Mouse (Mus musculus): ENCODE results near the gene Aig1.

The Aig1 gene

GRCm38 (mm10) chr10:13702043-13702442 lies 166.7 kb downstream of the Aig1 start:
- DNase-seq (ENCODE audit: low spot score in 2 of 2): no peak

- DNase-seq (ENCODE audit: low spot score in 2 of 2): peak in 1 of 2 experiments; percentile 12
Observed at GRCm38 (mm10) chr10:13696326-13696725, 172.5 kb downstream of the Aig1 start.

DNA sequence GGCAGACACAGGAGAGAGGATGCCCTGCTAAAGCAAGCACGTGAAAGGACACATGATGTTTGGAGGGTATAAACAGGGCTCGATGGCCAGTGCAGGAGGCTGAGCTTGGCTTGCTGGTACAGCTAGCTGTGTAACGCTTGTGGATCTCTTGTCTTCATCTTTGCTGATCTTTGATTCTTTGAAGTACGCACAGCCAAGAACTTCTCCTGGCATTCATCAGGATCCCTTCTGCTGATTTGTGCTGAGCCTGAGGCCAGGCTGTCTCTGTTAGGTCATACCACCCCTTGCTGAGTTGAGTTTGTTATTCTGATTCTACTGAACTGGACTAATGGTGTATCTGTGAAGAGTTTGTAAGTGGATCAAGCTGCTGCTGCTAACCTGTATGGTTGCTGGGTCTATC lies 175.5 kb downstream of the Aig1 start:
- DNase-seq (ENCODE audit: low spot score in 2 of 2): no peak

DNA sequence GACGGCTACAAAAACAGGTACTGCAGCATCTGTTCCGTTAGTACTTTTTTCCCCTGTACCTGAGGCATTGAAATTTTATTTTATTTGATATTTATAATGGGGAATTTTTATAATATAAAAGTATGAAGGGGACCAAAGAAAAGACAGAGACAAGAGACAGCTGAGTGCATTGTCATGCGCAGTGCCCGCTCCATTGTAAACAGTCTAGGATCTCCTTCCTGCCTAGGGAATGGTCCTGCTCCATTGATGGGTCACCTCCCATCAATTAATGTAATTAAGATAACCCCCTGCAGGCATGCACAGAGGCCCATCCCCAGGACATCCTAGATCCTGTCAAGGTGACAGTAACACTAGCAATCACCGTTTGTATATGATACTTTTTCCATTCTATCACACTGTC lies 178.0 kb downstream of the Aig1 start:
- no peak for DNase-seq (ENCODE audit: low spot score in 2 of 2)

DNA sequence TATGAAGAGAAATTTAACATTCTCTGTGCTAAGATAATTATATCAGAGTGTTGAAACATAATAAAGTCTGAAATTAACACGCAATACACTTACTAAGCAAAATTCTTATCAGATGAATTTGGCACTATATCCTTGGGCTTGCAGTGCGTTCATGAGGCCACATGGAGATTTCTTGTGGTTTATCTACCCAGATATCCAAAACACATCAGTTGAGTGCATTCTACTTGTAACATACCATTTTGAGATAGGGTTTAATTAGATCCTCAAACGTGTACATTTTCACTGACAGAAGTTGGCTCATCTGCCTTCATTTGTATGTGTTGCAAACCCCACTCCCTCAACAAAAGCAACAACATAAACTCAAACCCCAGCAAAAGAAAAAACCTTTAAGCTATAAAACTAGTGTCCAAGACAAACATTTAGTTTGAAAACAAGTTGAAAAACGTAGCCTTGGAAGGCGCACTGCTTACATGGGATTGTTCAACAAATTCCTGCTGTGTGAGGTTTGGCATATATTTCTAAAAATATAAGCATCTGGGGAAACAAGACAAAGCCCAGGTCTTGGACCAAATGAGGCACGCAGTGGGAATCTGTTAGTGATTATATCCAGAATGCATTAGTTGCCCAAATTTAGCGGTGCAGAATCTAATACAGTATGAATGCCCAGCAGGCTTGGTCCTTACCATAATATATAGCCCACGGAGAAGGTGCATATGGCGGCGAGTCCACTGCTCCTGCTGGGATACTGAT lies 178.8 kb downstream of the Aig1 start:
- no peak for DNase-seq (ENCODE audit: low spot score in 2 of 2)

GRCm38 (mm10) chr10:13688386-13689120 lies 180.2 kb downstream of the Aig1 start:
- peak in 1 of 2 experiments; percentile 4 for DNase-seq (ENCODE audit: low spot score in 2 of 2)

- DNase-seq (ENCODE audit: low spot score in 2 of 2): no peak
Observed at GRCm38 (mm10) chr10:13687182-13687810, 181.5 kb downstream of the Aig1 start.

GRCm38 (mm10) chr10:13686127-13686526 lies 182.7 kb downstream of the Aig1 start:
- peak; percentile 53 to 70 for DNase-seq (ENCODE audit: low spot score in 2 of 2)

DNA sequence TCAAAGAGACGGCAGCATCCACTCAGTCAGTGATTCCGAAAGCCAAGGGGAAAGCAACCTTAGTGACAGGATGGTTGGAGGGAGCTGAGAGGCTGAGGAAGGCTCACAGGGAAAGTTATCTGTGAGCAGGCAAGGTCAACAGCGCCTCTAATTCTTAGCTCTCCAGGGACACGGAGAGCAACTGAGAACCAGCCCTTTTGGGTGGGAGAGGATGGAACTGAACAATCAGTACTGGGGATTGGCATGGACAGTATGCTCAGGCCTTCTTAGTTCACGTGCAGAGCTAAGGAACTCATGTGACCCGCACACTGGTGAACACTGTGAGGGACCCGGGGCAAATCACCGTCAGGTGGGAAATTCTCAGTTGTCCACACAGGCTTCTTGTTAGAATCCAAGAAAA lies 183.4 kb downstream of the Aig1 start:
- peak in 1 of 2 experiments; percentile 12 for DNase-seq (ENCODE audit: low spot score in 2 of 2)

GRCm38 (mm10) chr10:13684452-13684851 lies 184.3 kb downstream of the Aig1 start:
- no peak for DNase-seq (ENCODE audit: low spot score in 2 of 2)

DNA sequence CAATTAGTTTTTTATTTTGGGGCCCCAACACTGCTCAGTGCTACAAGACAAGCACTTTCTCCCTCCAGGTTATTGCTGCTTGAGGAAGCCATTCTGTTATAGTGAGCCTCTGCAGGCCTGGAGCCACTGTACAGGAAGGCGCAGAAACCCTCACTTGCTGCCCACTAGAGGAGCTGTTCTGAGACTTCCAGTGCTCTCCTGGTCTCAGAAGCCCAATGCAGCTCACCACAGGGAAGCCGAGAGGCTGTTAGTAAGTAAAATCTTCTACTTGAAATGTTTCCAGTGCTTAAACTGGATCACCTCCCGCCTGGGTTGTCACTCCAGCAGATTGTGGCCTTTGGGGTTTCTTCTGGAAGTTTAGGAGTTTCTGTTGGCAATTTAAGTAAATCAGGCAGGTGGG lies 186.2 kb downstream of the Aig1 start:
- DNase-seq (ENCODE audit: low spot score in 2 of 2): peak; percentile 4 to 7

DNA sequence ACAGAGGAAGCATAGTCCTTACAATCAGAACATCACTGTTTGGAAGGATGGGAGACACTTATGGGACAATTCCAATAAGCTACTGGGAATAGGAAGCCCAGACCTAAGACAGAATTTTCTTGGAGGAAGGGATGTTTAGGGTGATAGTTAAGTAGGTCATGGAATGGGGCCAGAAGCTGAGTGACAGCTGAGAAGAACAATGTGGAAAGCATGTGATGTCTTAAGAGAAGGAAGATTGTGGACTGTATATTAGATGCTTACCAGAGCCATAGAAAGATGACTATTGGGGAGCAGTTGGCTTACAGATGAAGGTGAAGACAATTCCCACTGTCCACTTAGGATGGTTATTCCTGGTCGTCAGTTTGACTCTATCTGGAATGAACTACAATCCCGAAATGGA lies 191.3 kb downstream of the Aig1 start:
- peak in 1 of 2 experiments; percentile 3 for DNase-seq (ENCODE audit: low spot score in 2 of 2)

DNA sequence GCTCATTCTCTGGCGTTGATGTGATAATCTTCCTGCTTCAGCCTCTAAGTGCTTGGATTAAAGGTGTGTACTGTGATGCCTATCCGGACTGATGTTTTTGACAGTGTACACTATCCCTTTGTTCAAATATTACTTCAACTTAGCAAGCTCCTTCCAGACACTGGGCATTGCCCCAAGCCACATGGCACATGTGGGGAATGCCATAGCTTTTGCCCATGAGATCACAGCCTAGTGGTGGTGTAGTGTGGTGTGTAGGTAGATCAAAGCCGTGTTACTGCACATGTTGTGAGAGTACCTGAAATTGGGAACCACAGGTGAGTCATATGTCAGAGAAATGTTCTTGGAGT lies 193.8 kb downstream of the Aig1 start:
- DNase-seq (ENCODE audit: low spot score in 2 of 2): no peak

- DNase-seq (ENCODE audit: low spot score in 2 of 2): no peak
Observed at GRCm38 (mm10) chr10:13674304-13675032, 194.3 kb downstream of the Aig1 start.

- peak; percentile 75 to 82 for DNase-seq (ENCODE audit: low spot score in 2 of 2)
Observed at GRCm38 (mm10) chr10:13667166-13667696, 201.5 kb downstream of the Aig1 start.

GRCm38 (mm10) chr10:13663476-13663875 lies 205.3 kb downstream of the Aig1 start:
- no peak for DNase-seq (ENCODE audit: low spot score in 2 of 2)

DNA sequence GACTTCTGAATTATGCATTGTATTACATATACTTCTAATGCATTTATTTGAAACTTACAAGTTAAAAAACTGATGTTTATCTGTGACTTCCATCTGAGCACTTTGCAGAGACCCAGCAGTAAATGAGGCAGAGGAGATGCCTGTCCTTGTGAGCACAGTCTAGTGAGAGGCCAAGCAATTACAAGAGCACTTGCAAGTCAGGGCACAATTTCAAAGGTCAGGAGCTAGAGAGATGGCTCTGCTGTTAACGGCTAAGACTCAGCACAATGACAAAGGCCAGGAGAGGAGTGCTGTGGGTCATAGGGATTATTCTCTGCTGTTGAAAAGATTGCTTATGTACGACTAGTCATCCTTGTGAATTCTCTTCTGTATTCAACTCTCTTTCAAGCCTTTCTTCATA lies 209.0 kb downstream of the Aig1 start:
- DNase-seq (ENCODE audit: low spot score in 2 of 2): no peak

DNA sequence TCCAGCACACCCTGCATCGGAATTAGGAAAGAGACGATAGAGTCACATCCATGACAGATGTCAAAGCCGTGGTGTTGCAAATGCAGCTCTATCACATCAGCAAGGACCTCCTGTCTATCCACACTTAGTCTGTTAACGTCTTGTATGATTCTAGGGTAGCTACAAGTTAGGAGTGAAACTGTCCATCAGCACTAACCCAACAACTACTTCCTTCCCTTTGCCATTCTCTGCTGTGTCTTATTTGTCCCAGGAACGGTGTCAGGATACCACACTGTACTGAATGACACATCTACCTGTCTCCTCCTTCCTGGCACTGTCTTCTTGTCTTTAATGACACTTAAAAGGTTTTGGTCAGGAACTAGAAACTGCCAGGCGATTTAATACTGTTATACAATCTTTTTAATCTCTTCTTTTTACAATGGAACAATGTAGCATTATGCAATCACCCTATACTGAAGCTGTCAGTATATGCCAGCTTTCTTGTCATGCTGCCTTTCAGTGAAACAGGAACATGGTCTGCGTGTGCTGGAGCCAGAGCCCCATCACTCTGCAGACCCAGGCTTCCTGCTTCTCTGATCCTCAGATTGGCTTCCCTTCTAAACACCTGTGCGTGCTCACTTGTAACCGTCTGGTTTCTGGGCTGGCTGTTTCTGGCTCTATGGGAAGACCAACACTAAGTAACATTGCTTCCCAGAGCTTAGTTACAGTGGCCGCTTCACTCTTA lies 214.9 kb downstream of the Aig1 start:
- no peak for DNase-seq (ENCODE audit: low spot score in 2 of 2)

GRCm38 (mm10) chr10:13653326-13653725 lies 215.5 kb downstream of the Aig1 start:
- DNase-seq (ENCODE audit: low spot score in 2 of 2): no peak

DNA sequence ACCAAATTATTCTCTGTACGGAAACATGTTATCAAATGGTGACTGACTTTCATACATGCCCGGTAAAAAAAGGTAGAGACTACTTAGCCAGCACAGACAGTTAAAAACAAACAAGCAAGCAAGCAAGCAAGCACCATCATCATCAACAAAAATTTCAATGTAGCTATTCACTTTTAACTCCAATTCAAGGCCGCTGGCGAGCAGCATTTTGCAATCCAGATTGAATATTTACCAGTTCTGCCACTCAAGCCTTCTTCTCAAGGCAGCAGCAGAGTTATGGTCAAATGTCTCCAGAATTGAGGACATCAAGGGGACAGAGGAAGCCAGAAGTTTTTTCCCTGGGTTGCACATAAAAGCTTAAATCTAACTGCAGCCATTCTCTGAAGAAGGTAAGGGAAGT lies 216.7 kb downstream of the Aig1 start:
- DNase-seq (ENCODE audit: low spot score in 2 of 2): no peak

GRCm38 (mm10) chr10:13641750-13642149 lies 227.0 kb downstream of the Aig1 start:
- DNase-seq (ENCODE audit: low spot score in 2 of 2): no peak

All from heart, adult 9 months (tissue).